Mouse (Mus musculus) liver, embryonic 14.5 days (tissue): ENCODE measurements around the gene Kcnq1.

Source experiments
- CTCF ChIP-seq: IDR thresholded peaks from 2 replicates; pipeline ENCODE4 v1.5.1; 2016; ENCODE audit warnings: antibody characterized with exemption, low read depth, control low read depth
- EP300 ChIP-seq: IDR thresholded peaks from 2 replicates; pipeline ENCODE4 v1.6.1; 2016; ENCODE audit warnings: antibody characterized with exemption, low read depth

- TF ChIP-seq CTCF (no peak), EP300 (no peak)
Measured at GRCm38 (mm10) chr7:143198443-143198842, 92.3 kb downstream of the Kcnq1 start.
